Mouse (Mus musculus): ENCODE measurements at regions not wholly inside any gene's neighbourhood (a gene's known extent, or its start where the extent isn't known, plus 50 kb on each side); places are given as distances from the start of the nearest gene placed in this dataset.

DNA sequence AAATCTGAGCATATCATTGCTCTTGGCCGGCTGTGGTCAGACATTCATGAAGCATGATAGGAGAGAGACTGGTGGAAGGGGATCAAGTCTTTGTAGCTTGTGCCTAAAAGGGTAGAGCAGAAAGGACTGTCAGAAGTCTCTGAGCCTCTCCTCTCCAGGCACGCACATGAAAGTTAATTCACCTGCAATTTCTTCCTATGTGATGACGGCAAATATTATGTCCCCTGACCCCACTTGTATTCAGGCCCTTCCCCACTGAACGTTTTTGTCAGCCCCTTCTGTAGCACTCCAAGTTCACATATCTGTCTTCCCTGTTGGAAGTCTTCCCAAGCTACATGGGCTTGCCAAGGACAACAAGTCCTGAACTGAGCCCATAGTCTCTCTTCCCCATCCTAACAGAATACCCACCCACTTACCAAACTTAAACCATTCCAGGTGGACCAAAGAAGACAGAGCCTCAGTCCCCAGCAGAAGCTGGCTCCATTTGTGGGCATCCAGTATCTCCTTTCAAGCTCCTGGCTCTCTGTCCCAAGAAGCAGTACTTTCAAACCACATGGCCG lies 719.3 kb downstream of the Tns3 start:
- no peak for DNase-seq (ENCODE audit: low spot score in 2 of 2)

GRCm38 (mm10) chr11:7944373-7944772 lies 720.0 kb downstream of the Tns3 start:
- no peak for DNase-seq (ENCODE audit: low spot score in 2 of 2)

DNA sequence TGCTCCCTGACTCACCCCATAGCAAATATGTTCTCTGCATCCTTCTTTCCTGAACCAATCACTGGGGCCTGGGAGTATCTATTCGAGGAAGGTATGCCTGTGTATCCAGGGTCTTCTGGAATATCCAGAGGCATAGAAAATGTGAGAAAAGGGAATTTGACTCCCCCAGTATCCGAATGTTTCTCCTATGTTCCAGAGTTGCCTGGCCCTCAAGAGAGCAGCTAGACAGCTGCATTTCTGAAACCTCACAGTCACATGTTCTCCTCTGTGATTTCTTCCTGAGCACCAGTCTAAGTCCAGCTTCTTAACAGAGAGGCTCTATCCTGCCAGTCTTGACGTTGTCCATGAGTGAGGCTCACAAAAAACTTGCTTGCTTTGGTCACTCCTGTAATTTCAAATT lies 719.9 kb upstream of the Igfbp3 start:
- no peak for DNase-seq (ENCODE audit: low spot score in 2 of 2)

- no peak for DNase-seq (ENCODE audit: low spot score in 2 of 2)
Measured at GRCm38 (mm10) chr11:7932638-7933037, 718.9 kb upstream of the Igfbp3 start.

- no peak for DNase-seq (ENCODE audit: low spot score in 2 of 2)
Measured at GRCm38 (mm10) chr11:7931064-7931797, 717.5 kb upstream of the Igfbp3 start.

DNA sequence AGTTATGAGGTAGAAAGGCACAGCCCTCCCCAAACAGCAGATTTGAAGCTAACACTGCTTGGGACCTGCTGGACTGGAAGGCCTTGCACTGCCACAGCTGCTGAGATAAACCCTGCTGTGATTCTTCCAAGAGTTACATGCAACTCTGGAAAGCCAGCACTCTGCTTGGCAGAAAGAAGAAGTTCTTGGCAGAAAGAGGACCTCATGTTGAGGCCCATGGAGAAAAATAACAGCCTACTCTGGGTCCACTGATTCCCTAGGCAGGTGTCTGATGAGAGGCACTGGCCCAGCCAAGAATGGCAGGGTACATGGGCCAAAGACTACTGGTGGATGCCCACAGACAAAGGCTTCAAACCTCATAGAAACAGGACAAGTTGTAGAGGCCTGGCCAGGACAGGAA lies 714.0 kb upstream of the Igfbp3 start:
- no peak for DNase-seq (ENCODE audit: low spot score in 2 of 2)

DNA sequence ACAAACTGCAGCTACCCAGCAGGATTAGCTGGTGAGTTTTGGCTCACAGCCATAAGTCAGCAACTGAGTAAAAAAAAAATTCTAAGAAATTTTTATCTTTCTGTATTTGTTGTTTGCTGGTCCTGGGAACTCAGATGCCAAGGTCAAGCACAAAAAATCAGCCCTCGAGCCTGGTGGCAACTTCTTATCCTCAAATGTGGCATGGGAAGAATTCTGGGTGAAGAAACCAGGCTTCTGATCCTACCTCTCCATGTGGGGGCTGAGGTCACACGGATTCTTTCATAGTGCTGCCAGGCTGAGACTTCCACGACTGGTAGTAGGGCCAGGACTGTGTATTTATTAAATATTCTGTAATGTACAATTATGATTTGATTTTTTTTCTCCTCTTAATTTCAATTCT lies 698.3 kb upstream of the Igfbp3 start:
- no peak for DNase-seq (ENCODE audit: low spot score in 2 of 2)

- no peak for DNase-seq (ENCODE audit: low spot score in 2 of 2)
Measured at GRCm38 (mm10) chr11:7900266-7900665, 686.5 kb upstream of the Igfbp3 start.

DNA sequence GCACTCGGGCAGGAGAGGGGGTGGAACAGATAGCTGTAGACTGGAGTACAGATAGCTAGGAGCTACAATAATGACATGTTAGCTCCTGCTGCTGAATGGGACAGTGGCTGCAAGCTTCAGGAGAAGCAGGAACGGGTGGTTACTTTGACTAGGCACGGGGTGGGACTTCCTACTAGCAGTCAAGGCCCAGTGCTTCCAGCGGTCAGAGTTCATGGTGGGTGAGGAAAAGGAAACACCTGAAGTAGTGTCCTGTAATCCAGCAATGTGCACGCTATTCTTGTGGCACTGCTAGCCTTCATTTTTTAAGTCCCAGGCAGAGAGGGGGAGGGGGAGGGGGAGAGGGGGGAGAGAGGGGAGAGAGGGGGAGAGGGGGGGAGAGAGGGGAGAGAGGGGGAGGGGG lies 684.5 kb upstream of the Igfbp3 start:
- no peak for DNase-seq (ENCODE audit: low spot score in 2 of 2)

DNA sequence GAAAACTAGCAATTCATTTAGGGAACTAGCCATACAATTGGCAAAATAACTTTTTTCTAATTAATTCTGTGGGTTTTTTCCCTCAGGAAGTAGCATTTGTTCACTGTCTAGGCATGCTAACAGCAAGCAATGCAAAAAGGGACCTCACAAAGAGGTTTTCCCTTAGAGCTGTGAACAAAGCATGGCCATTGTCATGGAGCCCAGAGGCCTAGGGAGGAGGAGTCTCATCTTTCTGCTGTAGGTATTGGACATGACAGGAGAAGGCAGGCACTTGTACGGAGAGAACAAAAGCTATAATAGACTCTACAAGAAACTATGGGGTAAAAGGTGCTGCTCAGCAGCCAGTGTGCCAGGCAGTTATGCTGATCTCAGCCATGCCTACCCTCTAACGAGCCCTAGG lies 666.8 kb upstream of the Igfbp3 start:
- DNase-seq (ENCODE audit: low spot score in 2 of 2) = no peak

DNA sequence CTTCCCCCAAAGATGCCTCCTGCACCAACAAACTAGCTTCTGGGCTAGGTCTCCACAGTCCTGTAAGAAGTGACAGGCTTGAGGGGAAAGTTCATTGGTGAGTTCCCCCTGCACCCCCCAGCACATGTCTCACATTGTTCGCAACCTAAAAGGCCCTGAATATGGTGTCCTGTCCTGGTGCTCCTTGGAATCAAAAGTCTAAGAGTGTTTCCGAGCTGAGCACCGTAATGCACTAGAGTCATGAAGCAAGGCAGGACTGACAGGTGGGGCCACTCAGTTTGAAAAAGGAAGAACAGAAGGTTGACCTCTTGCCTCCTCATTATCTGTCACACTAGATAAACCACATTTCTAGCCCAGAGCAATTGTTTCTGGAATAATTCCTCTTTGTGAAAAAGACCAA lies 650.4 kb upstream of the Igfbp3 start:
- DNase-seq (ENCODE audit: low spot score in 2 of 2) = no peak

DNA sequence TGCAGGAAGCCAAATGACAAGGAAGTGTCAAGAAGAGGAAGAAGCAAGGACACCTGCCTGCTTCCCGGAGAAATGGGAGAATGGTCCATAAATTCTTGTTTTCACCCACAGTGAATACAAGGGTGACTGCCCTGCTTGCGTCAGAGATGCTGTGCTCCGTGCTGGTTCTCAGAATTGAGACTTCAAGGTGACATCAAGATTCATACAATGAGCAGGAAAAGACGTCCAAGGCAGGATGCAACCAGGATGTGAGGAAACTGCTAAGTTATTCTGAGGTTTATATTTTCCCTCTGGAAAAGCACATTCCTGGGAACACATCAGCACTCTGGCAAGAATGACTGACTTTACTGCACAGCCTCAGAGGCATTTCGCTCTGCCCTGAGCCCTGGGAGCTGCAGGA lies 650.0 kb upstream of the Igfbp3 start:
- DNase-seq (ENCODE audit: low spot score in 2 of 2) = no peak

DNA sequence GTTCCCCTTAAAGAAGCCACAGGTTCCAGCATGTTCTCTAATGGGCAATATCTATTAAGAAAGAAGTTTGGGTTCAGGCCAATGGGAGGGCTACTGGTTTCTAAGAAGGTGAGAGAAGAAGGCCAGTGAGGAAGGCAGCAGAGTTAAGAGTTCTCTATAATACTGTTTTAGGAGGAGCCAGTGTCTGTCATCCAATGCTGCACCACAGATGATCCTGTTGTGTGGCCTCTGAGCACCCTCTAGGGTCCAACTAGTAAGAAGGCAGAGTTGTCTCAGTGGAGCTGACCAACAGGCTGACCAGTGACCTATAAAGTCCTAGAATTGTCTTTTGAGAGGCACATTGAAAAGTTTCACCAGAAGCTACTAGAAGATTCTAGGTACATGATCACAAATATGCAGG lies 648.8 kb upstream of the Igfbp3 start:
- DNase-seq (ENCODE audit: low spot score in 2 of 2) = no peak

DNA sequence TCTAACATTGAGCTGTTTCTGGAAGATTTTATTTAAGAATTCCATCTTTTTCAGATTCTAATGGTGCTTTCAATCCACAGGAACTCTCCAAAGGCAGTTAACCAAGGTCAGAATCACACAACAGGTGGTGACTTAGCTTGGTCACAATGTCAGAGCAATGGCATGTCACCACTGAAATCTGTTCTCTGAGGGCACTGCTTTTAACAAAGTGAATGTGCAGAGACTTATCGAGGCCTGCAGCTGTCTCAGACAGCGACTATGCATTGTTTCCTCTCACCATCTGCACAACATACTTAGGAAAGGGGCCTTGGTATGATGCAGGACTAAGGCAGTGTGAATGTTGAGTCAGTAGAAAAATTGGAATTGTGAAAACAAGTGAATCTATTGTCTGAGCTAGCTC lies 638.9 kb upstream of the Igfbp3 start:
- DNase-seq (ENCODE audit: low spot score in 2 of 2) = no peak

GRCm38 (mm10) chr11:7838311-7839237 lies 624.9 kb upstream of the Igfbp3 start:
- DNase-seq (ENCODE audit: low spot score in 2 of 2) = no peak

DNA sequence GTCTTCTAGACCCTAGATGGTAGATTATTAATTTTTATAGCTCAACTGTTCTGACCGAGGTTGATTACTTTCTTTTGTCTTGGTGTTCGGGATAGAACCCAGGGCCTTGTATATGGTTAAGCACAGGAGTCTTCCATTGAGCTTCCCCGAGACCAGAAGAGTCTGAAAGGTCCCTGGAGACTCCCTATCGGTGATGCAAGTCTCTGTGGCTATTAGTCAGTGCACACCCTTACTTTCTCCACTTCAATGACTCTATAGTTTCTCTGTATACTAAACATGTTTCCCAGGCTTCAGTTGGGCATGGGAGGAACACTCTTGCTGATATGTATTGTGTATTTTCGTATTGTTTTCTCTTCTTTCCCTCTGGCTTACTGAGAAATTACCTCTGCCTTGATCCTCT lies 623.8 kb upstream of the Igfbp3 start:
- no peak for DNase-seq (ENCODE audit: low spot score in 2 of 2)

- no peak for DNase-seq (ENCODE audit: low spot score in 2 of 2)
Measured at GRCm38 (mm10) chr11:7834151-7834550, 620.4 kb upstream of the Igfbp3 start.

DNA sequence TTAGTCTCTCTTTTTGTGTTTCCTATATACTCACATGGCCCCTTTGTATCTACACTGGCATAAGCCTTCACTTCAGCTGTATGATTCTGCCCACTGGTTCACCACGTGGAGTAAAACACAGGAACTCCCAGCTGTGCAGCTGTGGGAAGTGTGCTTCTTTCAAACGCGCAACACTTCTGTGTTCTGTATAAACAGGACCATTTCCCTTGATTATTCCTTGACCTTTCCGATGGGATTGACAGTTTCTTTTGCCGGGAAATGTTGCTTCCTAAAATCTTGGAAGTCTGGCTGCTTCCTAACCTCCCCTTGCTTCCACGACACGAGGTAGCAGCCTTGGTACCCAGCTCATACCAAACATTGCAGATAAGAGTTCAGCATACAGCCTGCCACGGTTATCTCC lies 618.7 kb upstream of the Igfbp3 start:
- no peak for DNase-seq (ENCODE audit: low spot score in 2 of 2)

GRCm38 (mm10) chr11:7829770-7830169 lies 616.0 kb upstream of the Igfbp3 start:
- no peak for DNase-seq (ENCODE audit: low spot score in 2 of 2)

- DNase-seq (ENCODE audit: low spot score in 2 of 2) = no peak
Measured at GRCm38 (mm10) chr11:7828001-7828400, 614.3 kb upstream of the Igfbp3 start.

- DNase-seq (ENCODE audit: low spot score in 2 of 2) = peak in 1 of 2 experiments; percentile 1
Measured at GRCm38 (mm10) chr11:7827402-7827801, 613.7 kb upstream of the Igfbp3 start.

DNA sequence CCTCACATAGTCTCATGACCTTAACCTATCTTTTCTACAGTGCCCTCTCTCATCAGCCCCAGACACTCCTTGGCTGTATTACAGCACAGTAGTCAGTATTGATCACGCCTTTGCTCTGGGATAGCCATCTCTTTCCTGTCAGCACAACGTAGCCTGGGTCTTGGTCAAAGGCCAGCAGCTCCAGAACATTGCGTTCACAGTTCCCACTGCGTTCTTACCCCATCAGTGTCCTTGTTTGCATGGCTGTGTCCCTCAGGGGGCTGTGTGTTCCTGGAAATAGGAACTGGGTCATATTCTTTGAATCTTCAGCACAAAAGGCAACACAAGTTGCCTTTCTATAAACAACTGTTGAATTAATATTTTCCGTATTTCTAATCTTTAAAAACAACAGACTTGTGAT lies 602.0 kb upstream of the Igfbp3 start:
- no peak for DNase-seq (ENCODE audit: low spot score in 2 of 2)

GRCm38 (mm10) chr11:7814556-7814955 lies 600.8 kb upstream of the Igfbp3 start:
- no peak for DNase-seq (ENCODE audit: low spot score in 2 of 2)
